Mouse (Mus musculus) E14TG2a.4 (cell line): ENCODE measurements at regions not wholly inside any gene's neighbourhood (a gene's known extent, or its start where the extent isn't known, plus 50 kb on each side); places are given as distances from the start of the nearest gene placed in this dataset.

Source experiments
- H3K27me3 ChIP-seq: 2 replicates; pipeline ENCODE4 v1.6.1; 2014; ENCODE audit warnings: low read length, control low read depth; ENCODE audit not compliant: insufficient read depth
- H3K36me3 ChIP-seq: 2 replicates; pipeline ENCODE4 v1.6.1; 2014; ENCODE audit warnings: low read length, control low read depth; ENCODE audit not compliant: insufficient read depth
- H3K4me1 ChIP-seq: replicated peaks from 2 replicates; pipeline ENCODE4 v1.6.1; 2014; ENCODE audit warnings: low read depth, low read length, control low read depth
- H3K4me3 ChIP-seq: replicated peaks from 2 replicates; pipeline ENCODE4 v1.5.1; 2014; ENCODE audit warnings: mild to moderate bottlenecking, low read length
- H3K9me3 ChIP-seq: 2 replicates; pipeline ENCODE4 v1.6.1; 2014; ENCODE audit warnings: low read length, control low read depth
- CTCF ChIP-seq: conservative IDR thresholded peaks from 2 replicates; pipeline ENCODE4 v1.5.1; 2014; ENCODE audit warnings: low read length
- NANOG ChIP-seq: IDR thresholded peaks from 2 replicates; pipeline ENCODE4 v1.6.1; 2014; ENCODE audit warnings: borderline replicate concordance, low read length, mixed read lengths
- POU5F1 ChIP-seq: IDR thresholded peaks from 2 replicates; pipeline ENCODE4 v1.6.1; 2014; ENCODE audit warnings: low read length, borderline replicate concordance

DNA sequence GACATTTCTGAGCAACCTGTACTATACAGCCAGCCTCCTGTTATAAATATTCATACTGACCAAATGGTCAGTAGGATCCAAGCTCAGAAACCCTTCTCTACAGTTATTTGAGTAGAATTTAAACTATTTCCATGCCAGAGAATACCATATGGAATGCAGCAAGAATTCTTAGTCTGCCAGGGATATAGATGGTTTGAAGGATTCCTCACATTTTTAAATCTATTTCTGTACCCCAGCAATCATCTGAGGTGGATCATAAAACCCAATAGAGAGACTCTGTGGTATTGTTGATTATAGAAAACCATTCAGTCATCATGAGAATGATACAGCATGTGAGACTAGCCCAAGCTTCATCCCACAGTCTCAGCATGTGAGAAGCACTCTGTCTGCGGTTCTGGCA is 67.6 kb upstream of the Sstr4 start:
- TF ChIP-seq CTCF: no peak
- TF ChIP-seq NANOG: no peak
- no peak for TF ChIP-seq POU5F1
- no peak overlapping the region for H3K4me3 ChIP-seq

DNA sequence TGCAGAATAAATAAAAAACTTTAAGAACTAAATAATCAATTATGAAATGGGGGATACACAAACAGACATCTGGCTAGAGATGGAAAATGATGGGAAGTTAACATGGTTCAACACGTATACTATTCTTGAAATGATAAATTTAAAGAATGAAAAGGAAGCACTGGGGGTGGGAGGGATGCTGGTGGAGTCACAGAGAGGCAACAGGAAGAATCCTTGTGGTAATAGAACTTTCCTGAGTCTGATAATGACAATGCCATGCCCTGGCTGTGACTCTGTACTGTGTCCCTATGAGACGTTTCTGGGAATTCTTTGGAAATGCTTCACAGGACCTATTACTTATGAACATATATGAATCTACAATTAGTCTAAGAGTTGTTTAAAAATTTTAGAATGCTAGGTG is 64.8 kb upstream of the Sstr4 start:
- Histone ChIP-seq H3K4me3 (no peak overlapping the region), H3K27me3 (no peaks in the 10 kb centered on the region), H3K4me1 (no peaks in the 10 kb centered on the region), H3K9me3 (no peaks in the 10 kb centered on the region), H3K36me3 (no peaks in the 10 kb centered on the region)
- TF ChIP-seq NANOG (no peak), CTCF (no peak), POU5F1 (no peak)

More for the DNA sequence above, 67.6 kb upstream of the Sstr4 start:
- Histone ChIP-seq H3K4me1 (no peaks in the 10 kb centered on the region), H3K9me3 (no peaks in the 10 kb centered on the region), H3K27me3 (no peaks in the 10 kb centered on the region), H3K36me3 (no peaks in the 10 kb centered on the region)

DNA sequence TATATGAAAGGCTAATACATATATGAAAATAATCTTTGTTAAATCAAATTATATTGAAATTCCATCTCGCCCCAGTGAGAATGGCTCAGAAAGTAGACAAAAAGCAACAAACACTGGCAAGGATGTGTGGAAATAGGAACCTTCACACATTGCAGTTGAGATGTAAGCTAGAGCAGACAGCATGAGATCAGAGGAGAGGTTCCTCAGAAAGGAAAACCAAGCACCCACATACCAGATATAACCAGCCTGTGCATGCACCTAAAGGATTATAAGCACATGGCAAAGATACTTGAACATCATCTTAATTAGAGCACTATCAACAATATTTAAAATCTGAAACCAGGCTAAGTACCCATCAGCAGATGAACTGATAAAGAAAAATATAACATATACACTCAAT is 60.6 kb upstream of the Sstr4 start:
- Histone ChIP-seq H3K36me3 (no peaks in the 10 kb centered on the region), H3K4me3 (no peak overlapping the region), H3K4me1 (no peaks in the 10 kb centered on the region), H3K9me3 (no peaks in the 10 kb centered on the region), H3K27me3 (no peaks in the 10 kb centered on the region)
- TF ChIP-seq POU5F1 (no peak), NANOG (no peak), CTCF (no peak)

DNA sequence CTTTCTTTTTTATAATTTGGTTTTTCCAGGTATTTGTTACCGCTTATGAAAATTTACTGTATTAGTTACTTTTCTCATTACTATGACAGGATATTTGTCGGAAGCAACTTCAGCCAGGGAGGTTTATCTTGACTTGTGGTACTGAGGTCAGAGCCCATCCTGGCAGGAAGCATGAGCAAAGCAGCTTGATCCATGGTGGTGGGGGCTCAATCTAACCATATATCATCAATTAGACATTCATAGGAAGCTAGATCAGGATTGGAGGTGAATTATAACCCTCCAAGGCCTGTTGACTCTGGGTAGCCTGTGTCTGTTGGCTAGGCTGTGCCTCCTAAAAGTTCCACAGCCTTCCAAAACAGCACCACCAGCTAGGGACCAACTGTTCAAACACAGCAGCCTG is 58.5 kb upstream of the Sstr4 start:
- H3K9me3 ChIP-seq: no peaks in the 10 kb centered on the region
- no peaks in the 10 kb centered on the region for H3K4me1 ChIP-seq
- no peak for TF ChIP-seq POU5F1
- TF ChIP-seq CTCF: no peak
- TF ChIP-seq NANOG: no peak
- no peaks in the 10 kb centered on the region for H3K27me3 ChIP-seq
- H3K36me3 ChIP-seq: no peaks in the 10 kb centered on the region
- no peak overlapping the region for H3K4me3 ChIP-seq

DNA sequence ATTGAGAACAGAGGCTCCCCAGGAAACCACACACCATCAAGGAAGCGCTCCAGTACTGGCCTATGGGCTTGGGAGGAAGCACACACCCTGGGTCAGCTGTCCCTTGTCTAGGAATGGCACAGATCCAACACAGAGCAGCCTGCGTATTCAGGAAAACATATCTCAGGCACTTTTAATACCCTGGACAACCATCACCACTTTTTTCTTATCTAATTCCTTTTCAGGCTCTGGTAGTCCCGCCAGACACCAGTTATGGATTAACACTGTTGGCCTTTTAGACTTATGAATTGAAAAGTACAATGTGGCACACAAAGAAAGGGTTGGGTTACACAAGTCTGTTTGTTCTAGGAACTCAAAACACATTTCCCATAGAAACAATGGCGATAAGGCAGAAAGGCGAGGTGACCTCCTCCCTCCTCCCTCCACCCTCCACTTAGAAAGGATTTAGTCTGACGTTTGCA is 56.8 kb upstream of the Sstr4 start:
- Histone ChIP-seq H3K4me3 (no peak overlapping the region), H3K36me3 (no peaks in the 10 kb centered on the region), H3K4me1 (no peaks in the 10 kb centered on the region), H3K27me3 (no peaks in the 10 kb centered on the region), H3K9me3 (no peaks in the 10 kb centered on the region)
- TF ChIP-seq NANOG (no peak), POU5F1 (no peak), CTCF (no peak)

DNA sequence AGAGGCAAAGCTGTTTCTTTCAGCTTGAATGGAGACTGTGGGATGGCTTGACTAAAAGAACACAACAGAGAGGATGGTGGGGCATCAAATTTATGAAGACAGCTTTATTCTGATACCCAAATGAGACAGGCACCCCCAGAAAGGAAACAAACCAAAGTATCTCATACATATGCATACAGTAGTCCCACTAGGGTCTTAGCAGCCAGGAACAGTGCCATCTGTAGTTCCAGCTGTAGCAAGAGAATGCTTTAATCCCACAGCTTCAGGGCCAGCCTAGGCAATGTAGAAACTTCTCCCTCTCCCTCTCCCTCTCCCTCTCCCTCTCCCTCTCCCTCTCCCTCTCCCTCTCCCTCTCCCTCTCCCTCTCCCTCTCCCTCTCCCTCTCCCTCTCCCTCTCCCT is 56.2 kb upstream of the Sstr4 start:
- TF ChIP-seq CTCF (no peak), POU5F1 (no peak), NANOG (no peak)
- Histone ChIP-seq H3K4me1 (no peaks in the 10 kb centered on the region), H3K36me3 (no peaks in the 10 kb centered on the region), H3K9me3 (no peaks in the 10 kb centered on the region), H3K4me3 (no peak overlapping the region), H3K27me3 (no peaks in the 10 kb centered on the region)

DNA sequence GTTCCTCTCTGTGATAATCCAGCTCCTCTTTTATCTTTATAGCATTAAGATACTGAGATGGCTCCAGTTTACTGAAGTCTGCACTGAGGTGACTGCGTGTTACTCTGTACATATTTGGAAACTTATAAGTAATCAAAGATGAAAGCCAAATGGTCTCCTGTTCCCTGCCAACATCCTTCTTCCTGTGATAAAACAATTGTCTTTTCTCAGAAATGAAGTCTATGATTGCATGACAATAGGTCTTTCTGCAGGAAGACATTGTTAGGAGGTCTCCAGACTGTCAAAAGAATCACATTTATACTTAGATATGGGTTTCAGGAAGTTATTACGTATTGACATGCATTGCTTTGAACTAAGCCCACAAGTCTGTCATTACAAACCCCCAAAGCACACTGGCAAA is 51.0 kb upstream of the Sstr4 start:
- no peak for TF ChIP-seq CTCF
- TF ChIP-seq NANOG: no peak
- no peak for TF ChIP-seq POU5F1
- Histone ChIP-seq H3K9me3 (no peaks in the 10 kb centered on the region), H3K4me1 (no peaks in the 10 kb centered on the region), H3K27me3 (no peaks in the 10 kb centered on the region), H3K4me3 (no peak overlapping the region), H3K36me3 (no peaks in the 10 kb centered on the region)
